Mouse (Mus musculus): ENCODE measurements around the gene Bmp6.

DNA sequence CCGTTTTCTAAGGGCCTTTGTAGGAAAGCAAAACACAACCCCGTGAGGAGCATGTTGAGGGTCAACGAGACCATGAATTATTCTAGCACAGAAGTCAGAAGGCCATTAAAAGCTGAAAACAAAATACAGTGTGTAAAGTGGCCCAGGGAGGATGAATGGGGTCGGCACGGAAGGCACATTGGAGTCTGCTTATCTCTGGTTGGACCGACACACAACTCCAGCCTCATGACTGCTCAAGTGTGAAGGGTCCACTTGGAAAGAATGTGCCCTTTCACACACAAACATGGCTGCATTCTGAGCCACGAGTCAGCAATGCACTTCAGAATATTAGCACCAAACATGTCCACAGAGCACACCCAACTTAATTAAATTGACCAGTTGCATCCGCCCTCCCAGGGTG is 84.8 kb downstream of the Bmp6 start:
- TF ChIP-seq CTCF (IDR thresholded peaks at IDR 0.05; ENCODE audit: low read depth) (no peak), EP300 (IDR thresholded peaks at IDR 0.05; ENCODE audit: low read depth) (no peak)

Measured in heart, postnatal 0 days (tissue).